8 mouse cellular contexts compared by ENCODE assay signal in genomic region chr11:115612410-115613137, GRCm38 (mm10). TPM values are rescaled to one million over a fixed set of nuclear protein-coding genes. Genes with fewer than 3 reads are reported as not detected.
A peak's percentile ranks its signal among the peaks of the same experiment; 100 is the strongest.
DNase-seq lines count a peak whose midpoint lies in the region; ATAC-seq lines count a peak whose summit lies in the region.

TSS of gene Mif4gd (minus strand) at chr11:115612969.

- H3K36me3 ChIP-seq in megakaryocyte, embryonic 14.5 days (replicated peaks; ENCODE audit: low read length) = peaks cover 68% of the 10 kb centered on the region

- DNase-seq in adrenal gland, adult 18-20 months (ENCODE audit: low spot score in 2 of 2) = peak; percentile 95 to 97
- DNase-seq in embryo, embryonic 11 days = peak; percentile 89
- DNase-seq in gastrocnemius, postnatal 25 days = peak; percentile 92
- DNase-seq in left cerebral cortex, adult 9 months (ENCODE audit: low spot score in 2 of 2) = peak; percentile 59 to 78
- DNase-seq in right cerebral cortex, adult 2 months (ENCODE audit: low spot score in 2 of 2) = peak; percentile 70 to 75
- DNase-seq in urinary bladder, postnatal 14 days (ENCODE audit: low spot score) = peak; percentile 94

- no peaks in the 10 kb centered on the region for H3K9me3 ChIP-seq in megakaryocyte, embryonic 14.5 days

- H3K27me3 ChIP-seq in megakaryocyte, embryonic 14.5 days (replicated peaks) = no peaks in the 10 kb centered on the region

- H3K4me1 ChIP-seq in megakaryocyte, embryonic 14.5 days = peaks cover 61% of the 10 kb centered on the region

- H3K4me3 ChIP-seq in megakaryocyte, embryonic 14.5 days (replicated peaks) = peak within 1 kb of the TSS; percentile 97

- ATAC-seq in inflammation-experienced regulatory T-cells, adult 6 months = peak; percentile 79

RNA-seq across cellular contexts. Expression of gene Mif4gd, which starts in this region (rescaled TPM):
- 100 to 1,000 TPM in 1 of 2 experiments, 10 to 100 TPM in 1; 85.4 to 145 TPM for total RNA-seq in adrenal gland, adult 18-20 months (2021)
- total RNA-seq in gastrocnemius, postnatal 25 days (2021) = 10 to 100 TPM; 35.1 to 54.4 TPM
- 100 to 1,000 TPM; 192 to 274 (median 231) TPM for polyA plus RNA-seq in inflammation-experienced regulatory T-cells, adult 6 months (2017; shearing (Covaris generic))
- polyA plus RNA-seq in megakaryocyte, embryonic 14.5 days (2012; ENCODE audit: insufficient read depth, low replicate concordance) = 9.6 and 15.5 TPM in 2 replicates

Comparison
In these comparisons a context has a peak if more than half of its experiments do, and no peak if none do; other contexts are left out.
1. Peak in every context shown above with its lines: DNase-seq, ATAC-seq and H3K4me3 ChIP-seq.
2. RNA of gene Mif4gd (polyA plus RNA-seq): 192 to 274 TPM in inflammation-experienced regulatory T-cells, adult 6 months; 9.6 to 15.5 TPM in megakaryocyte, embryonic 14.5 days; every median in the first group is over 10 times any median in the second.